Comparison of ENCODE assay signal across 8 mouse cellular contexts in the genomic region with DNA sequence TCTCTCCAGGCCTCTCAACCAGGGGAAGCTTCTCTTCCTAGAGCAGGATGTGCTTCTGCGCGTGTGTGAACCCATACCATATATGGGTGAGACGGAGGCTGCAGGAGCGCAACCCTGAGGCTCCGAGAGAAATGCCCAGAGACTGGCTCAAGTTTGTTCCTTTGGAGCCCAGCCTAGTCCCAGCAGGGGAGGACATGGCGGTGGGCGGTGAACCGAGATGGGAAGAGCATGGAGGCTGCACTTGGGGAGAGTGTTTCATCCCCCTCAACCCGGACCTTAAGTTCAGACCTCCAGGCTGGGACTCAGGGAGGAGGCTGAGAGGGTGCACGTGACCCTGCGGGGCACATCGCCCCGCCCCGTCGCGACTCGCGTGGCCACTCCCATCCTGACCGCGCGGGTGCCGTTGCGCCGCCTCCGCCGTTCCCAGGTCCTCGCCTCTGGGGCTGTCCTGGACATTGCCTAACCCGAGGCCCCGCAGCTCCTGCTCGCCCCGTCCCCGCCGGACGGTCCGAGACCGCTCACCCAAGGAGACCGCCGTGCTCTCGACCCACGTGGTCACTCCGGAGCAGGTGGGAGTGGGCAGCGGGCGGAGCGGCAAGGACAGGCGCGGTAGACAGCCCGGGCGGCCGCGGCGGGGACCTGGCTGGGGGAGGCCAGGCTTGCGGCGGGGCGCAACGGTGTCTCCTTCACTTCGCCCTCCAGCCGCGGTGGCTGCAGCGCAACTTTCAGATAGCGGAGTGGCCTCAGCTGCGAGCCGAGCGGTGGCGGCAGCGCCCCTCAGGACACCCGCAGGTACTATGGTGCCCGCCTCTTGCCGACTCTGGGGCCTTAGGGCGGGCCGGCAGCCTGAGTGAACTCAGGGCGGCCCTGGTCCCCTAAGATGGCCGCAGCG. TPM values are rescaled to one million over a fixed set of nuclear protein-coding genes. Genes with fewer than 3 reads are reported as not detected.
DNase-seq lines count a peak whose midpoint lies in the region; ATAC-seq lines count a peak whose summit lies in the region.

No protein-coding gene starts in this region.

- peak overlapping the region; percentile 84 for H3K4me2 ChIP-seq in hindbrain, embryonic 13.5 days

- ATAC-seq in hindbrain, embryonic 13.5 days (ENCODE audit: low FRiP score), result peak; percentile 97

- WGBS in hindbrain, embryonic 13.5 days, result under 1% methylated on average over 57 of the region's 73 CpGs

- H3K4me3 ChIP-seq in hindbrain, embryonic 13.5 days, result peak overlapping the region; percentile 89

- peak overlapping the region; percentile 92 for H3K27ac ChIP-seq in hindbrain, embryonic 13.5 days

- peaks cover 26% of the 10 kb centered on the region for H3K4me1 ChIP-seq in hindbrain, embryonic 13.5 days (replicated peaks)

- no peaks in the 10 kb centered on the region for H3K9me3 ChIP-seq in hindbrain, embryonic 13.5 days

- H3K9ac ChIP-seq in hindbrain, embryonic 13.5 days, result peak overlapping the region; percentile 91

- DNase-seq in R1 (ENCODE audit: low read depth, low spot score), result peak; percentile 96
- peak; percentile 96 to 98 for DNase-seq in cerebellum, postnatal 14 days
- peak; percentile 93 to 96 for DNase-seq in frontal cortex, postnatal 14 days (ENCODE audit: low spot score in 2 of 2)
- peak; percentile 86 to 98 for DNase-seq in layer of hippocampus, postnatal 25 days (ENCODE audit: extremely low spot score in 1 of 2, low spot score in 1 of 2)
- DNase-seq in lung, postnatal 14 days, result peak; percentile 97
- peak; percentile 98 for DNase-seq in ovary, postnatal 36 days (ENCODE audit: low spot score)
- peak; percentile 98 for DNase-seq in thymus, postnatal 14 days

- peaks cover 9% of the 10 kb centered on the region; the same call in 1 of the 2 replicates for H3K36me3 ChIP-seq in hindbrain, embryonic 13.5 days

- no peaks in the 10 kb centered on the region for H3K27me3 ChIP-seq in hindbrain, embryonic 13.5 days

RNA-seq across cellular contexts. Expression of gene Vdac2, which starts 6.1 kb away (rescaled TPM):
- 250 and 265 TPM in 2 replicates for polyA plus RNA-seq in hindbrain, embryonic 13.5 days (2015; fragmentation: Nextera tagmentation; extraction: Ambion mirVana)
- 100 to 1,000 TPM; 218 to 242 TPM for total RNA-seq in layer of hippocampus, postnatal 25 days (2021)

RNA-seq across cellular contexts. Expression of gene Comtd1, which starts 17.7 kb away (rescaled TPM):
- polyA plus RNA-seq in hindbrain, embryonic 13.5 days (2015; fragmentation: Nextera tagmentation; extraction: Ambion mirVana), result 34.2 TPM in 2 replicates
- 10 to 100 TPM; 24.7 to 33.0 TPM for total RNA-seq in layer of hippocampus, postnatal 25 days (2021)

Comparison
In these comparisons a context has a peak if more than half of its experiments do, and no peak if none do; other contexts are left out.
1. Peak in every context shown above with its lines: DNase-seq, ATAC-seq, H3K4me3 ChIP-seq and H3K27ac ChIP-seq.